Mouse (Mus musculus): ENCODE measurements at regions not wholly inside any gene's neighbourhood (a gene's known extent, or its start where the extent isn't known, plus 50 kb on each side); places are given as distances from the start of the nearest gene placed in this dataset.
A peak's percentile ranks its signal among the peaks of the same experiment; 100 is the strongest.

DNA sequence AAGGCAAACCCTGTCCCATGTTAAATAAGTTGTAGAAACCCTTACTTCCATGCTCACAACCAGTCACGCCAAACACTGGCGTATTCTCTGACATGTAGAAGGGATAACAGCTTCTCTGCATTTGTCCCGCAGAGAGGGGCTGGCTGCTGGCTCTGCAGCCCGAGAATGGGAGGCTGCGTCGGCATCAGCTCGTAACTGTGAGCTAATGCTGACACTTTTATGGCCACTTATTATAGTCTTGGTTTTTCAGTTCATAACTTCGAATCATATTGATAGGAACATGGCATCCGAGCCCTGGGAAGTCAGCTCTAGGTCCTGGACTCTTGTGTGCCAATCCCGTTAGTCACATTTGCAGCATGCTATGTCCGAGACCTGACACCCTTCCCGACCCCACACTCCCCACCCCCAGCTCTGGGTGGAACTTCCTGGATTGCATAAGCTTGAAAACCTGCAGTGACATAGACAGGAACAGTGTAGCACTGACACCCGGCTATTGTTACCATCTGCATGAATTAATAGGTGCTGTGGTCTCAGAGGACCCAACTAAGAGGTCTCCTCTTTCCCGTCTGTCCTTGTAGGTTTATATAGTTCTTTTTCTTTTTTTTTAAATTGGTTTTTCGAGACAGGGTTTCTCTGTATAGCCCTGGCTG, 217.3 kb upstream of the Sall1 start:
- no peak for DNase-seq

DNA sequence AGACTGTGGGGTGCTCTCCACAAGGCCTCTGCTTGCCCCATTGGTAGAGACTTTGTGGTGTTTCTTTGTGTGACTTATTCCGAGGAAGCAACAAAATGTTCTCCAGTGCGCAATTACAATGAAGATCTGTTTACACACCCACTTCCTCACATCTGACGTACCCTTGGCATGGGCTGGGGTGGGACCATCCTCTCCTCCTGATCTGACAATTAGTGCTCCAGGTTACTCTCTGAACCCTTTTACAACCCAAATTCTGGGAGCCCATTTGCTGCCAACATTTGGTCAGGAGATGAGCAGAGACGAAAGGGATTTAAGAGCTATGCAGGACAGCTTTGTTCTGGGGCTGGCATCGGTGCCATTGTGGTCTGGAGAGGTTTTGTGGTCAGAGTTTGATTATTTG, 215.9 kb upstream of the Sall1 start:
- no peak for DNase-seq

DNA sequence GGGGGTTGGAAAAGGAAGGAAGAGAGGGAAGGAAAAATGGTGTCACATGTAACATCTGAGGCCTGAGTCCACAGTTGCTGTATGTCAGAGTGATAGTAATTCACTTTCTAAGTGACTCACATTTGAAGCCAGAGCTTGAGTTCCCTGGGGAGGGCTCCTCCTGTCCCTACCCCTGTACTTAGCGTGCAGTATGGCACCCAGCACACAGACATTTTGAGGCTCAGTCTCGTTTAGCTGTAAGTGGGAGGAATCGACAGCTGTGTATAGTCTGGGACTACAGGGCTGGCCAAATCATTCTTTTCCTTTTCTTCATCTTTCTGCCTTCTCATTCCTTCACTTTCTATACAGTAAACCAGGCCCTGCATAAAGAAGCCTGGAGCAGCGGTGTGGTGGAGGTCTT, 202.4 kb upstream of the Sall1 start:
- no peak for DNase-seq

DNA sequence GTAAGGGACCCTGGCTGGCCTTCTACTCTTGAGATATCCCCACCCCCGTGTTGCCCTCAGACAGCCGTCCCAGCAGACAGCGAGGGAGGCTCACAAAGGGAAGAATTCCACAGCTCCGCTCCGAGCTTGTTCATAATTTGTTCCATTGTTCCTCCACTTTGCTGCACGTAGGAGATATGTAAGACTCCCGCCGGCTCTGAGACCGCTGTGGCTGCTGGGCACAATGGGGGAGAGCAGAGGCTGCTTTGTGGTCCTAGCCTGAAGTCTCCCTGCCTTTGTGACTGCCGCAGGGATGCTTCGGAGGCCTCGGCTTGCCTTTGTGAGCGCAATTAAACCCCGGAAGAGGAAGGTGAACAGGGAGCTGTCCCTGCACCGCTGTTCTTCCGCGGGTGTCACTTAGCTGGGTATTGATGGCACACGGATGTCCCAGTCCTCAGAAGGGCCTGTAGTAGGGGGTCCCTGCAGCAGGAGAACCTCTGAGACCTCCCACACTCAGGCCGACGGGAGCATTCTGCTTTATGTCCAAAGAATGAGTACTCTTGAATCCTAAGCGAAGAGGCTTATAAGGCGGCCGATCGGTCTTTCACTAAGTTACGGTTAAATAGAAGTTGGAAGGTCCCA, 201.3 kb upstream of the Sall1 start:
- DNase-seq, result no peak

DNA sequence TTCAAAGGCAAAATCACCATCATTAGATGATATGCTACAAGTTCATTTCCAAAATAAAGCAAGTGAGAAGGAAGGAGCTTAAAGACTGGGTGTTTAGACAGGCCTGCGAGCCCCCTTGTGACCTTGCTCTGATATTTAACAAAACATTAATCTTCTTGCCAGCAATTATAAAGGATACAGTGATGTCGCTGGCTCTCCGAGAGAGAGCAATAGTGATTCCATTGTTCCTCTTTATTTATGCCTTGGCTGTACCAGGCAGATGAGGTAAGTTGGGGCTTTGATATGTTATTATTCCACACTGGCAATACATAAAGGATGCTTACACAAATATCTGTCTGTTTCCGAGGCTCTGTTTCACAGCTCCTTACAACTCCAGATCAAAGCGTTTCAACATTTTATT, 197.7 kb upstream of the Sall1 start:
- no peak for DNase-seq

DNA sequence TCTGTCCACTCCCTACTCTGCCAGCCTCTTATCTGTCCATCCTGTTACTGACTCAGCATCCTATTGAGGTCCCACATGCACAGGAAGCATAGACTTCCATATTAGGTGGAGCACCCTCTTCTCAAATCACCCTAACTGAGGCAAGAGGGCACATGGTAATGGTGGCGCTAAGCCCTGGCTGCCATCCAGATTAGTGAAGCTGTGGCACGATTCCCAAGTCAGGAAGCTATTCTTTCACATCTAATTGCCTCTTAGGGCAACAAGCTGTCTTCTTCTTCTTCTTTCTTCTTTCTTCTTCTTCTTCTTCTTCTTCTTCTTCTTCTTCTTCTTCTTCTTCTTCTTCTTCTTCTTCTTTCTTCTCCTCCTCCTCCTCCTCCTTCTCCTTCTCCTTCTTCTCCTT, 195.7 kb upstream of the Sall1 start:
- DNase-seq, result no peak

DNA sequence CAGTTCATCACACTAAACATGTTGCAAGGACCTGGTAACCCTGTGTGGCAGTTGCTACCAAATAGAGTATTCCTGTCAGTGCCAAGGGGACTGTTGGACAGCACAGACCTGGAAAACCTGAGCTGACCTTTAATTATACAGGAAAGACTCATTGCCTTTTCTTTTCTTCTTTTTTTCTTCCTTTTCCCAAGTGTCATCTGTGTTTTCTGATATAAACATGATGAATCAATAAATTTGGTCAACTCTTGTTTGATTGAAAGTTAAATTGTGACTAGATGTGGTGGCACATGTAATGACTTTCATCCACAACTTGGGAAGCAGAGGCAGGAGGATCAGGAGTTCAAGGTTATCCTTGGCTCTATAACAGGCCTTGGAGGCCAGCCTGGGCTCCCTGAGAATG, 190.1 kb upstream of the Sall1 start:
- DNase-seq, result no peak

DNA sequence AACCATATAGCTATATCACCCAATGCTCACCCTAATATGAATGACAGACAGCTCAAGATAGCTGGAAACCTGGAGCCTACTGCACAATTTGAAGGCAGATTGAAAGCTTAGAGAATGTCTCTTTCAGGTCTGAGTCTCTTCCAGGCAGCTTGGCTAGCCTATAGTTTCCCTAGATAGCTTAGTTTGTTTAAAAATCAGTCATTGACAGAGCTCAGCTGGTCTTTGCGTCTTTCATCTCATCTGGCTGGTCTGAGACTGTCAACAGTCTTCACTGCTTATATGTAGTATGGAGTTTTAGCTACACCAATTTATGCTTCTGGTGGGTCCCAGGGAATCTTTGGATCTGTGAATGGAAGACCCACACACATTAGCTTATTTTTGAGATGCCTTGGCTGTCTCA, 188.4 kb upstream of the Sall1 start:
- no peak for DNase-seq

DNA sequence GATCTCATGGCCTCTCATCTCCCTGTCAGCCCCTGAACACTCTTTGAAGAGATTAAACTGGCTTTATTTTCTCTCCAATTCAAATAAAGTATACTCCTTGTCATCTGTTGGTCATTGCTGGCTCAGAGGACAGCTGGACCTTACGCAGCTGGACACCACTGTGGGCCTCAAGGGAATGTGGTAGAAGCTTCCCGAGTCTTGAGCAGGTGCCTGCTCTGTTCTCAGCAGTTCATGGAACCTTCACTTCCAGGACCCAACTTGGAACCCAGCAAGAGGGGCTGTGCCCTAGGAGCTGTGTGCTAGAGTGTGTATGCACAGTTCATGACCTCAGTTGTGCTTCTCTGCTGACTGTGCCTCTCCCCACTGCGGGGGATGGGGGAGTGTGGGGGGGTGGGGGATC, 185.2 kb upstream of the Sall1 start:
- no peak for DNase-seq

DNA sequence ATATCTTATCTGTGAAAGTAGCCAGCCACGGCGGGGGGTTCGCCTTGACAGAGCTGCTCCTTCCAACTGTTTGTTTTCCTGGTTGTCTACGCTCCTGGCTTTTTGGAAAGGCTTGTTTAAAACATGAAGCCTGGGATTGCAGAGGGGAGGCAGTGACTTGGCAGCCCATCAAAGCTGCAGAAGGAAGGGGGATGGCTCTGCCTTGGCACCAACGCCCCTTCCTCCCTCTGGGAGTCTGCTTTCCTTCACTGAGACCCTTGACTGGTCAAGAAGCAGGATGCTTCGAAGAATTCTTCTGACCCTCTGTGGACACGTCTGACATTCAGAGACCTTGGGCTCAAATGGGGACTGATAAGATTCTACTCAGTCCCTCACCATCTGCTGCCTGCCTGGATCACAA, 176.9 kb upstream of the Sall1 start:
- no peak for DNase-seq

DNA sequence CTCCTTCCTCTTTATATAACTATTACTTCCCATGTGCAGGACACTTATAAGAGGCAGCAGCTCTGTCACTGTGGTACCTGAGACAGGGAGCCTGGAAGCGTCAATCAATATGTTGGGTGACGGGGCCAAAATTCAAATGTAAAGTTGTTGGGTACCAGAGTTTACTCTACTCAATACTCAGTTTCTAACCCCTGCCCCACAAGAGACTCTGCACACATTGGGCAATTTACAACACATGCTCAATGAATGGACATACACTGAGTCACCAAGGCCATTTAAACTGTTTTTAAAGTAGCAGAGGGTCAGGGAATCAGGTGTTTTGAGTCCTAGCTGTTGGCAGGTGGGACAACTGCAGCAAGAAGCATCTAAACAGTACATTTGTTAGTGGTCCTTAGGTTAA, 176.4 kb upstream of the Sall1 start:
- DNase-seq, result no peak

DNA sequence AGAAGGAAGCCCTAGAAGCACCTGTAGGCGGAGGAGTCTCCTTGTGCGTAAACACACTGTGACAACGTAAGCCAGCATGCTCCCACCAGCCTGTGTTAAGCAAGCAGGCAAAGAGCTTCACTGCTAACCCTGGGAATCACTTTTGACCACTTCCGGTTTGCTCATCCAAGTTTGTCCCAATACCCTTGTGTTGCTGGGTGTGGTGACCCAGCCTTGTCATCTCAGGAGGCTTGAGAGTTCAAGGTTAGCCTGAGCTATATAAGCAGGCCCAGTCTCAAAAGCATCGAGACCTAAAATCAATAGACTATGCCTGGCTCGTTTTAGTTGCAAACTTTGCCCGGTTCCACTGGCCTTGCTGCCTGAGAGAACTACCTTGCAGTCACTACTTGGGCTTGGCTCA, 175.2 kb upstream of the Sall1 start:
- no peak for DNase-seq

DNA sequence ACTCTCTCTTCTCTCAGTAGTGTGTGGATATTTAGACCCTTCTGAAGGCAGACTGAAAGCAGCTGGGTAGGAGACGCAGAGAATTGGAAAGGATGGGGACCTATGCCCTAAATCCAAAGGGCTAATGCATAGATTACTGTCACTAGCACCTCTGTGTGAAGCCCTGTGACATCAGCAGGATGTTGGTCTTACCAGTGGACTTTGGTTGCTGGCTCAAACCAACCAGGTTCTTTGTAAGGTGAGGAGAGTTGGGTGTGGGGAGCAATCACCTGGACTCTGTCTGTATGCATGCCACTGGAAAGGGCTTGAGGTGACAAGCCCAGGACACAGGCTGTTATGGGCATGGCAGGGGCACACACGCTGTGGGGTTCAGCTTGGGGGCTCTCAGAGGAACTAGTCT, 173.7 kb upstream of the Sall1 start:
- DNase-seq, result no peak

DNA sequence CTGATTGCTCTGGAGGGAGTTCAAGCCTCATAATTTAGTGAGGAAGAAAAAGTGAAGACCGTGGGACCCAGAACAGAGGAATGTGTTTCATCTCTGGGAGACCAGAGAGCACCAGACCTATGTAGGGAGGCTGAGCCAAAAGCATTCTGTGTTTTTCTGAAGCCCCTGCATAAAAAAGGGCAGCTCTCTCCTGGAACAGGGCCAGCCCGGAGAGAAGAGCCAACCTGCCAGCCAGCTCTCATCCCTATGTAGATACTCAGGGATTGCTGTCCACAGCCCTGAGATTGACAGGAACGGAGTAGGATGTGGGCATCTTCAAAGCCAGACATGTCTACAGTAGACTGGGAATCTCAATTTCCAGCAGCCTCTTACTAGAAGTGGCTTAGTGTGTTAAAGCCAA, 168.0 kb upstream of the Sall1 start:
- no peak for DNase-seq

DNA sequence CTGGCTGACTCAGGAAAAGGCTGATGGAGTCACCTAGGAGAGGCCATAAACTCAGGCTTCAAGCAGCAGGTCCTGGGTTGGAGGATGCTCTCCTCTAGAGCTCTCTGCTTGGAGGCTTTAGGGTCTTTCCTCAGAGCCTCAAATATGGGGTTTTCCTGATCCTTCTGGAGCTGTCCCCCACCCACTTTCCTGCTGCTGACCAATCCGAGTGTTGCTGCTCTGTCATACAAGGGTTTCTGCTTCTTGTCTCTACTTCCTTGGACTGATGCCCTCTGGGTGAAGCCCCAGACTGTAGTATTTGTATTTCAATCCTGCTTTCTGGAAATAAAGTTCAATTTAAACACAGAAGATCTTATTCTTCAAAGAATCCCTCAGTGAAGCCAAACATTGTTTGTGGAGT, 166.7 kb upstream of the Sall1 start:
- no peak for DNase-seq

DNA sequence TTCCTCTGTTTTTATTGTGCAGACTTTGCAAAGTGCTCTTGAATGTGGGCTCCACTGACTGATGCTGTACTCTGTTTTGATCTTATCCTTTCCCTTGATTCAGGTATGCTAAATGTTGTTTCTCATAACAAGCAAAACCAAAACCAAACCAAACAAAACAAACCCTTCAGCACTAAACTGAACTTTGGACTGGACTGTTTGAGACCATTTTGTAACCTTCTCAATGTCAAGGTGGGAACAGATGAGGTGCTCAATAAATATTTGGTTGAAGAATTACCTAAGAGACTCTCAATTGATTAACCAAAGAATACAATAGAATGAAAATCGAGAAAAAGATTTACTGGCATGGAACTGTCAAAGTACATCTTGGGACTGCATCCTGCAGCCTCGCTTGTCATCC, 163.9 kb upstream of the Sall1 start:
- no peak for DNase-seq

DNA sequence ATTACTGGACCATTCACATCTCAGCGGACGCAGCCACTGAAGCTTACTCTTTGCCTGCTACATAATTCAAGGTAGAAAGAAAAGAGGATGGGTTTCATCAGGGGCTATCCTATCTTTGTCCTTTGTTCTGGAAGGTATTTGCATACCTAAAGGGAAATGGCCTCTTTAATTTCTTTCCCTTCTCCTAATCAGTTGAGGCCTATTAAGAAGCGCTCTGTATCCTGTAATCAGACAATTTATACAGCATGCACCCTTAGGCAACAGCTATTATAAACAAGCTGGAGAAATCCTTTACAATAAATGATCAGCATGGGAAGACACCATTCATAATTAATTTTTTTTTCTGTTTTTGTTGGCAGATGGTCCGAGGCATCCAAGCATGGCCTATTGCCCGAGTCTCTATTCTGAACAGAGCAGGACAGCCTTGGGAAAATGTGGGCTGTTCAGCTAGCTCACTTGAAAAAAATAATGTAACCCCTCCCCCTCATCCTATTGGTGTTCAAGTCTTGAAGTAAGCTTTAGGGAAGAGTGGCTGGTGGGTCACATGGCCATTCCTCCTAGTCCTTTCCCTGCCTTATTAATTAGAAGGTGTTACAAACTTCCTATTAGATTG, 158.6 kb upstream of the Sall1 start:
- no peak for DNase-seq

DNA sequence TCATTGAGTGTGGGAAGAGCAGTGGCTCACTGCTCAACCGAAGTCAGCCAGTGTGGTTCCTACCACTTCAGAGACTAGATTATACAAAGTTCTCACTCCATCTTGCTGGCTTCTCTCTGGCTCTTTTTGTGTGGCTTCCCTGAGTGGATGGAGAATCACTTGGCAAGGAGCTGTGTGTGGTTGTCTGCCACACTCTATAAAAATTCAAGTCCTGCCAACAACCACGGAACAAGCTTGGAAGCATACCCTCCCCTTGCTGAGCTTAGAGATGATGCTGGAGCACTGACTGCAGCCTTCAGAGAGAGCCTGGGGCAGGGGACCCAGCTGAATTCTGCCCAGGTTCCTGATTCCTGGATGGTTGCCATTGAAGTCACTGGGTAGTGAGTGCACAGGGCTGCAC, 156.3 kb upstream of the Sall1 start:
- DNase-seq, result peak; percentile 19

DNA sequence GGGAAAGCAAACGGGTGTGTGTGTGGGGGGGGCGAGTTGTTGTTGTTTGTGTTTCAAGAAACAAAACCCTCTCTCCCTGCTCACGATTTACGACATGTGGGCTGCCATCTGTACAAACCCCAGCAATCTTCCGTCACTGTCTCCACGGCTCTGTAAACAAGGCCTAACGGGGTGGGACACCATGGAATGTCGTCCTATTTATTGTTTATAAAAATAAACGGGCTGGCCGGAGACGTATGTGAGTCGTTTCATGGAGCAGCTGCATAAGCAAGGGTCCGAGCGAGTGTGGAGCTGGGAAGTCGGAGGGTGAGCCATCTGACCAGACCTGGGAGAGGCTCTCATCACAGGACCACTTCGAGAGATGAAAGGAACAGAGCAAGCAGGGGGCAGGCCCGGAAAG, 141.4 kb upstream of the Sall1 start:
- DNase-seq, result no peak

DNA sequence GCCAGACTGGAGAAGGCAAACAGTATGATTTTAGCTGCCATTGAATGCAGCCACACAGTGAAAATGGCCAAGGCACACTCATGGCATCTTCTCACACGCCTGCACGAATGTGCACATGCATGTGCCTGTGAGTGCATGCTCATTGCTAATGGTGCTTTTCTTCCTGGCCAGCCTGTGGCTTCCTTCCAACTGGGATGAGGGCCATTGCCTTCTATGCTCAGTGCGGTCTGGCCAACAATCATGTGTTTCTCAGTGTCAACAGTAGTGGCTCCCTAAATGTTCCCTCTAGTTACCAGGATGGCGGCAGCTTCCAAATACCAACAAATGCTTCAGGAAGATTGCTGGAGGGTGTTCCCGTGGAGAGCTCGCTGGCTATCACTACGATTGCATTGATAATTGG, 131.7 kb upstream of the Sall1 start:
- DNase-seq, result no peak

DNA sequence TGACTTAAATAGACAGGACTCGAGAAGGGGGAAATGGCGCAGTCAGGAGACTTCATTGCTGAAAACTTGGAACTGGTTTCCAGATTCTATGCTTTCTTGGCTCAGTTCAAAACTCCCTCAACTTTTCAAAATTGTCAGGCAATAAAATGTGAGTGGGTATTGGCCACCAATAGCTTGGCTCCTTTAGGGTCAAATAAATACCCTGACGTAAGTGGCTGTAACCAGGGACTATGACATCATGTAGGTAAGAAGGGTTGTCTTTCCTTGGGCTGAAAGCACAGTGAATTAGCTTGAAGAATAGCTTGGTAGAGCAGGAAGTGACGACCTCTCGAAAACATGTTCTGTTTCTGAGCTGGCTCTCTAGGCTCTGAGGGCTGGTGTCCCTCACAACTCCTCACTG, 127.6 kb upstream of the Sall1 start:
- DNase-seq, result no peak

DNA sequence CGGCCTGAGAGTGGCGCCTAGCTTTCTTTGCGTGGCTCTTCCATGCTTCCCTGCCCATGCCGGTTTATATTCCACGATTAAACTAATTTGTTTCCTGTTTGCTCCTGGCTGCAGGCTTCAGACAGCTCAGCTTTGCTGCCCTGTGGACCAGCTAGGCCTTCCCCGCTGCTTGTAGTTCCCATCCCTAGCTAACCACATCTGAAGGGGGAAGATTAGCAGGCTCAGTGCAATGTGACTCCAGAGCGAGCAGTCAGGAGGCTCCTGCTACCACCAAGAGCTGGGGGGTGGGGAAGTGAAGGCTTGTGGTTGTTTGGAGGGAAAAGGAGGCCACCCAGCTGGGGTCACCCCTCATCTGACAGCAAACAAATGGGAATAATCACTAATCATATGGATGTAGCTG, 125.5 kb upstream of the Sall1 start:
- no peak for DNase-seq

DNA sequence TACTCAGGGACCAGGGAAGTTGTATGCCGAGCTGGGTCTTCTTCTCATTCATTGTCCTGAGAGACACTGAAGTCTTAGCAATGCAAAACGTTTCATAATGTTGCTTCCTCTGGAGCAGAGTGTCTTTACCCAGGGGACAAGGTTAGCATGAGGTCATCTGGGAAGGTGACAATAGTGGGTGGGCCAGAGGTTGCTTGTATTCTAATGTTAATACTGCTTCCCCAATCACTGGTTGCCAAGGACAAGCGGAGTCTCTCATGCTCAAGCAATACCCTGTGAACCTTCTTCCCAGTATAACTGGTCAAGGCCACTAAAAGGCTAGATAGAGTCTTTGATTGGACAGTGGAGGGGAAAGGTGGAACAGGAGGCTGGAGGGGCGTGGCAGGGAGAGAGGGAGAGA, 123.1 kb upstream of the Sall1 start:
- DNase-seq, result no peak

DNA sequence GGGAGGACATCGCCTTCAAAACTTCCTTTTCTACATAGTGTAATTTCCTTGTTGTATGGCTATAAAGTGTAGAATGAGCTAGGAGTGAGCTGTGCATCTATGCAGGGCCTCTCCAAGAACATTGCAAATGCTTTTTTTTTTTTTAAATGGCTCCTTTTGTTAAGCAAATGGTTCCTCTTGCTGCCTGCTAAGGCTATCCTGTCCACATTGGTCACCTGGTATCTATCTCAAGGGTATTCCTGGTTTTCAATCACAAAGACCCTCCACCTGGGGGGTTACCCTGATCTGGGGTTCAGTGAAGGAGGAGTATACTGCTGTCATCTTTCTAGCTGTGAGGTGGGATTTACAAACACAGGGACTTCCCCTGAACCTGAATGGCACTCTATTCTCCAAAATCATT, 112.9 kb upstream of the Sall1 start:
- no peak for DNase-seq

DNA sequence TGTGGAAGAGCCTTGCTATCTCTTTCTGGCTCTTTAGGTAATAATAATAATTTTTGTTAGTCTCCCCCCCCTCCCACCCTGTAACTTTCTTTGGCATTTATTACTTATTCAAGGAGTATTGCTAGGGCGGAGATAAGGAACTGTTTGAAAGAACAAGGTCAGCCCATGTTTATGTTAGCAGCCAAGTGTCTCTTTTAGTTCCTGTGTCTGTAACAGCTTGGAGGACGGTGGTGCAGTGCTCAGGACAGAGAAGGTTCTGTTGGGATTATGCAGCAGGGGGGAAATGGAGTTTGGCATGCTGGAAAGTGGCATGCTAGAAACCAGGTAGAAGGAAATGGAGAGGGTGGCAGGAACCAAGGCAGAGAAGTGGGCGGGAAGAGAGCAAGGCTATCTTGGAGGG, 109.6 kb upstream of the Sall1 start:
- no peak for DNase-seq

Data from right cerebral cortex, postnatal 25 days (tissue).